ENCODE assay signal across 15 mouse cellular contexts in genomic region chr5:8224321-8224705, GRCm38 (mm10).
DNase-seq lines count a peak whose midpoint lies in the region; ATAC-seq lines count a peak whose summit lies in the region.
"Had no signal": no experiment of that assay in that cellular context is flagged by ENCODE, and none has a peak within 500 bp of the region (broad histone marks: within the 10 kb centered on the region; RNA-seq: fewer than 3 reads in every experiment).

No protein-coding gene starts in this region.

- H3K9ac ChIP-seq in midbrain, embryonic 15.5 days: no peak overlapping the region
- no peak overlapping the region for H3K9ac ChIP-seq in midbrain, embryonic 13.5 days (replicated peaks)
- H3K9ac ChIP-seq in hindbrain, embryonic 15.5 days: no peak overlapping the region
- H3K9ac ChIP-seq: heart, embryonic 15.5 days; liver, embryonic 13.5 days had no signal

- H3K4me2 ChIP-seq in midbrain, embryonic 15.5 days: no peak overlapping the region
- H3K4me2 ChIP-seq in midbrain, embryonic 13.5 days (replicated peaks): no peak overlapping the region
- H3K4me2 ChIP-seq in hindbrain, embryonic 15.5 days: no peak overlapping the region
- H3K4me2 ChIP-seq: heart, embryonic 15.5 days; liver, embryonic 13.5 days had no signal

- no peak overlapping the region for H3K4me3 ChIP-seq in midbrain, embryonic 15.5 days
- H3K4me3 ChIP-seq in midbrain, embryonic 13.5 days (replicated peaks): no peak overlapping the region
- H3K4me3 ChIP-seq in hindbrain, embryonic 15.5 days: no peak overlapping the region
- H3K4me3 ChIP-seq: heart, embryonic 15.5 days; liver, embryonic 13.5 days had no signal

- H3K27ac ChIP-seq in midbrain, embryonic 15.5 days: no peak overlapping the region
- H3K27ac ChIP-seq in midbrain, embryonic 13.5 days: no peak overlapping the region
- no peak overlapping the region; the same call in 1 of the 2 replicates for H3K27ac ChIP-seq in hindbrain, embryonic 15.5 days (replicated peaks)
- H3K27ac ChIP-seq: heart, embryonic 15.5 days; liver, embryonic 13.5 days had no signal

- 65% methylated on average over 4 of the region's 4 CpGs for WGBS in midbrain, embryonic 15.5 days
- WGBS in midbrain, embryonic 13.5 days: 68% methylated on average over 4 of the region's 4 CpGs
- WGBS in hindbrain, embryonic 15.5 days: 48% methylated on average over 4 of the region's 4 CpGs

- no peaks in the 10 kb centered on the region for H3K27me3 ChIP-seq in midbrain, embryonic 15.5 days (replicated peaks)
- no peaks in the 10 kb centered on the region for H3K27me3 ChIP-seq in midbrain, embryonic 13.5 days
- H3K27me3 ChIP-seq in hindbrain, embryonic 15.5 days: no peaks in the 10 kb centered on the region
- H3K27me3 ChIP-seq: heart, embryonic 15.5 days; liver, embryonic 13.5 days had no signal

- peak; percentile 58 for DNase-seq in cerebellum, adult 9-10 months
- no peak for DNase-seq in cerebellum, adult 8-10 months
- peak; percentile 38 for DNase-seq in telencephalon, adult 2 months (ENCODE audit: low read depth, low spot score)
- DNase-seq in urinary bladder, postnatal 36 days (ENCODE audit: low spot score in 2 of 2): no peak
- DNase-seq in testis, postnatal 14 days (ENCODE audit: low spot score): no peak
- DNase-seq: liver, embryonic 13.5 days; lung, postnatal 10 days; right cerebral cortex, postnatal 25 days; thymus, adult 2 months had no signal

- H3K9me3 ChIP-seq in midbrain, embryonic 15.5 days: no peaks in the 10 kb centered on the region
- no peaks in the 10 kb centered on the region for H3K9me3 ChIP-seq in midbrain, embryonic 13.5 days
- no peaks in the 10 kb centered on the region for H3K9me3 ChIP-seq in hindbrain, embryonic 15.5 days
- H3K9me3 ChIP-seq: heart, embryonic 15.5 days; liver, embryonic 13.5 days had no signal

- H3K4me1 ChIP-seq in midbrain, embryonic 15.5 days: no peaks in the 10 kb centered on the region
- H3K4me1 ChIP-seq in midbrain, embryonic 13.5 days (replicated peaks): no peaks in the 10 kb centered on the region
- H3K4me1 ChIP-seq in hindbrain, embryonic 15.5 days (replicated peaks): no peaks in the 10 kb centered on the region
- H3K4me1 ChIP-seq: liver, embryonic 13.5 days had no signal

- no peaks in the 10 kb centered on the region for H3K36me3 ChIP-seq in midbrain, embryonic 15.5 days (replicated peaks)
- no peaks in the 10 kb centered on the region for H3K36me3 ChIP-seq in midbrain, embryonic 13.5 days
- H3K36me3 ChIP-seq in hindbrain, embryonic 15.5 days: no peaks in the 10 kb centered on the region
- H3K36me3 ChIP-seq: heart, embryonic 15.5 days; liver, embryonic 13.5 days had no signal

- 0 out of 2 replicates have a peak, but pooled peaks have one; percentile 48 for ATAC-seq in midbrain, embryonic 15.5 days (replicated peaks)
- no peak for ATAC-seq in midbrain, embryonic 13.5 days
- ATAC-seq in hindbrain, embryonic 15.5 days (ENCODE audit: low FRiP score, low read depth): peak; percentile 73
- ATAC-seq: inflammation-experienced regulatory T-cells, adult 6 months; Patski had no signal

Comparison
In these comparisons a context has a peak if more than half of its experiments do, and no peak if none do; other contexts are left out.
1. DNase-seq: peak in cerebellum, adult 9-10 months (single experiment) and telencephalon, adult 2 months (single experiment); none in cerebellum, adult 8-10 months (single experiment), urinary bladder, postnatal 36 days (0 of 2) and testis, postnatal 14 days (single experiment).